Mouse (Mus musculus): ENCODE results near the gene Srrm4.

- TF ChIP-seq CTCF (IDR thresholded peaks at IDR 0.05; ENCODE audit: low read depth) (no peak), EP300 (IDR thresholded peaks at IDR 0.05; ENCODE audit: low read depth) (no peak)
Measured at GRCm38 (mm10) chr5:116407936-116408335, 183.7 kb downstream of the Srrm4 start.

Data from heart, postnatal 0 days (tissue).